Mouse (Mus musculus): ENCODE measurements at regions not wholly inside any gene's neighbourhood (a gene's known extent, or its start where the extent isn't known, plus 50 kb on each side); places are given as distances from the start of the nearest gene placed in this dataset.

DNA sequence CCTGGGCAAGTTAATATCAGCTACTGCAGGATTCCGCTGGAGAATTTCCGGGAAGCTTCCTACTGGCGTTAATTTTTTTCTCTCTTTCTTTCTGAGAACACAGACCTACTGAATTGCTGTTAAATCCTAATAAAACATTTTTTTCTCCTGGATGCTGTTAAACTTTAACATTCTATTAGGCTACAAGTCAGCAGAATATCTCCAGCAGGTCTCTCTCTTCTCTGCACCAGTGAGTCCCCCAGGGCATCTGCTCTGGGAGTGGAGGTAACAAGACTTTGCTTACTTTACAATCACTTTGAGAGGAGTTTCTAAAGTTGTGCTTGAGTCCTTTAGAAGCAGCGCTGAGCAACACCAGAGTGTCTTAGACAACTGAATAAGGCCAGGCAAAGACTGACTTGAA is 63.7 kb downstream of the Foxd1 start:
- TF ChIP-seq MAZ (IDR thresholded peaks at IDR 0.05; ENCODE audit: low read depth, low read length): no peak
- TF ChIP-seq NELFE (IDR thresholded peaks at IDR 0.05; ENCODE audit: low read depth, low read length): no peak
- no peak for TF ChIP-seq GATA1 (IDR thresholded peaks at IDR 0.05; ENCODE audit: low read depth, low read length)
- TF ChIP-seq USF2 (IDR thresholded peaks at IDR 0.05; ENCODE audit: borderline replicate concordance in 1 of 2, insufficient read depth in 1 of 2, low read depth in 1 of 2, low read length in 2 of 2): no peak
- no peaks in the 10 kb centered on the region for H3K79me2 ChIP-seq (ENCODE audit: control insufficient read depth, insufficient read depth, low read length, poor library complexity)
- no peaks in the 10 kb centered on the region for H3K9me3 ChIP-seq (replicated peaks; ENCODE audit: insufficient read depth, low read length)

DNA sequence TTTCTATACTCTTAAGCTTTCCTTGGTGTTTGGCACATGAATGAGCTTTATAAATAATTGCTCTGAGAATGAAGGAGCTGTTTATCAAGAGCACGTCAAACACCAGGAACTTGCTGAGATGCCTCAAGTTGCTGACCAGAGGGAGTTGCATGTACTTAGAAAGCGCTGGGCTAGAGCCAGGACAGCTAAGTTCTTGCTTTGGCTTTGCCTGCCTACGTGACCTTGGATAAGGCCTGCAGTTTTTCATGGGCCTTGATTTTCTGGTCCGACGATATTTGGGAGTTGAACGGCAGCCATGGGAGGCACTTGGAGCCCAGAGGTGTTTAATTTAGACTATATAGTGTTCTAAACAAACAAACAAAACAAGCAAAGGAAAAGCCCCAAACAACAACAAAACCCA is 62.4 kb downstream of the Foxd1 start:
- H3K27ac ChIP-seq (ENCODE audit: control insufficient read depth, low read depth, low read length): no peak overlapping the region
- no peak overlapping the region for H3K4me3 ChIP-seq (ENCODE audit: control insufficient read depth in 1 of 2, insufficient read depth in 1 of 2, low read depth in 2 of 2, low read length in 2 of 2)
- no peak overlapping the region for H3K9ac ChIP-seq (ENCODE audit: control insufficient read depth, low read depth, low read length, poor library complexity, severe bottlenecking)
- no peaks in the 10 kb centered on the region for H3K9me3 ChIP-seq (replicated peaks; ENCODE audit: insufficient read depth, low read length)
- no peaks in the 10 kb centered on the region for H3K79me2 ChIP-seq (ENCODE audit: control insufficient read depth, insufficient read depth, low read length, poor library complexity)
- DNase-seq (ENCODE audit: low read depth, low spot score): no peak
- no peaks in the 10 kb centered on the region for H3K4me1 ChIP-seq (ENCODE audit: control insufficient read depth in 1 of 2, insufficient read depth in 2 of 2, low read length in 2 of 2)
- no peaks in the 10 kb centered on the region for H3K36me3 ChIP-seq (ENCODE audit: control insufficient read depth in 1 of 2, insufficient read depth in 2 of 2, low read length in 2 of 2)
- no peak for TF ChIP-seq POLR2AphosphoS2 (IDR thresholded peaks at IDR 0.05; ENCODE audit: low read length)
- TF ChIP-seq MAFK (IDR thresholded peaks at IDR 0.05; ENCODE audit: borderline replicate concordance, low read depth, low read length): no peak
- peaks cover 0 to 1% of the 10 kb centered on the region in 2 experiments; a peak in 1 of 4 replicates for H3K27me3 ChIP-seq (ENCODE audit: control insufficient read depth in 1 of 2, insufficient read depth in 2 of 2, low read length in 2 of 2)

More for the DNA sequence above, 63.7 kb downstream of the Foxd1 start:
- no peaks in the 10 kb centered on the region for H3K36me3 ChIP-seq (ENCODE audit: control insufficient read depth in 1 of 2, insufficient read depth in 2 of 2, low read length in 2 of 2)
- no peak overlapping the region for H3K4me3 ChIP-seq (ENCODE audit: control insufficient read depth in 1 of 2, insufficient read depth in 1 of 2, low read depth in 2 of 2, low read length in 2 of 2)
- H3K27me3 ChIP-seq (ENCODE audit: control insufficient read depth in 1 of 2, insufficient read depth in 2 of 2, low read length in 2 of 2): peaks cover 0 to 3% of the 10 kb centered on the region in 2 experiments; a peak in 1 of 4 replicates
- no peak overlapping the region for H3K27ac ChIP-seq (ENCODE audit: control insufficient read depth, low read depth, low read length)
- DNase-seq (ENCODE audit: low read depth, low spot score): no peak
- H3K9ac ChIP-seq (ENCODE audit: control insufficient read depth, low read depth, low read length, poor library complexity, severe bottlenecking): no peak overlapping the region
- H3K4me1 ChIP-seq (ENCODE audit: control insufficient read depth in 1 of 2, insufficient read depth in 2 of 2, low read length in 2 of 2): no peaks in the 10 kb centered on the region

DNA sequence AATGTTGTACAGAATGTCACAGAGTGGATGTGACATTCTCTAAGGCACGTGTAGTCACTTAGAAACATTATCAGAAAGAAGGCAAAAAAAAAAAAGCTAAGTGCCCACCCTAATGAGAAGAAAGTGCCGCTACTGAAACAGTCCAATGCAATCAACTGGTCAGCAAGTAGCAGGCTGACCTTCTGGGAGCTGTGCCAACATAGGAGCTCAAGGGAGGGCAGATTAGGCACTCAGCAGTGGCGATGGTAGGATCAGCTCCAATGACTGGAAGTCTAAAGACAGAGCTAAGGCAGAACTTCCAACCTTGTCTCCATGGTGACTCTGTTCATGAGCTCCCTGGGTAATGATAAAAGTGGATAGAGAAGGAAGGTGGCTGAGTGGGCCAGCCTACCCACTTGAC is 60.8 kb downstream of the Foxd1 start:
- Histone ChIP-seq H3K79me2 (ENCODE audit: control insufficient read depth, insufficient read depth, low read length, poor library complexity) (no peaks in the 10 kb centered on the region), H3K27ac (ENCODE audit: control insufficient read depth, low read depth, low read length) (no peak overlapping the region), H3K9me3 (replicated peaks; ENCODE audit: insufficient read depth, low read length) (no peaks in the 10 kb centered on the region), H3K4me1 (ENCODE audit: control insufficient read depth in 1 of 2, insufficient read depth in 2 of 2, low read length in 2 of 2) (no peaks in the 10 kb centered on the region), H3K4me3 (ENCODE audit: control insufficient read depth in 1 of 2, insufficient read depth in 1 of 2, low read depth in 2 of 2, low read length in 2 of 2) (no peak overlapping the region), H3K27me3 (ENCODE audit: control insufficient read depth in 1 of 2, insufficient read depth in 2 of 2, low read length in 2 of 2) (no peaks in the 10 kb centered on the region), H3K9ac (ENCODE audit: control insufficient read depth, low read depth, low read length, poor library complexity, severe bottlenecking) (no peak overlapping the region), H3K36me3 (ENCODE audit: control insufficient read depth in 1 of 2, insufficient read depth in 2 of 2, low read length in 2 of 2) (no peaks in the 10 kb centered on the region)
- TF ChIP-seq MEF2A (IDR thresholded peaks at IDR 0.05; ENCODE audit: extremely low read depth, insufficient replicate concordance, low read depth, low read length, poor library complexity, severe bottlenecking): no peak
- no peak for TF ChIP-seq BHLHE40 (IDR thresholded peaks at IDR 0.05; ENCODE audit: borderline replicate concordance, low read depth, low read length)
- TF ChIP-seq USF2 (IDR thresholded peaks at IDR 0.05; ENCODE audit: borderline replicate concordance in 1 of 2, insufficient read depth in 1 of 2, low read depth in 1 of 2, low read length in 2 of 2): no peak
- no peak for TF ChIP-seq POLR2AphosphoS5 (IDR thresholded peaks at IDR 0.05; ENCODE audit: borderline replicate concordance, low read depth, low read length)
- no peak for TF ChIP-seq CHD1 (IDR thresholded peaks at IDR 0.05; ENCODE audit: low read depth, low read length)
- no peak for TF ChIP-seq MAX (IDR thresholded peaks at IDR 0.05; ENCODE audit: low read length)
- TF ChIP-seq HCFC1 (IDR thresholded peaks at IDR 0.05; ENCODE audit: low read depth, low read length): no peak
- no peak for TF ChIP-seq SIN3A (IDR thresholded peaks at IDR 0.05; ENCODE audit: low read length)
- no peak for DNase-seq (ENCODE audit: low read depth, low spot score)

Measured in MEL (cell line).